Mouse (Mus musculus): ENCODE measurements around the gene Kansl1. TPM values are rescaled to one million over a fixed set of nuclear protein-coding genes. Genes with fewer than 3 reads are reported as not detected.

Gene Kansl1
- polyA plus RNA-seq, 1 experiment: 15.6 TPM

GRCm38 (mm10) chr11:104318940-104319781, 149.5 kb downstream of the Kansl1 start:
- Histone ChIP-seq H3K4me3 (peak overlapping the region; percentile 11), H3K79me2 (ENCODE audit: control insufficient read depth, insufficient read depth) (no peaks in the 10 kb centered on the region), H3K36me3 (ENCODE audit: control insufficient read depth, insufficient read depth) (no peaks in the 10 kb centered on the region), H3K27me3 (ENCODE audit: control insufficient read depth, insufficient read depth, insufficient read length) (no peaks in the 10 kb centered on the region), H3K4me2 (ENCODE audit: low read depth) (peak overlapping the region; percentile 97), H3ac (ENCODE audit: control insufficient read depth, insufficient read length) (no peak overlapping the region)
- no peak for TF ChIP-seq SRF (IDR thresholded peaks at IDR 0.05; ENCODE audit: control insufficient read depth, insufficient read length, low read depth)
- TF ChIP-seq MAX (IDR thresholded peaks at IDR 0.05; ENCODE audit: low read depth): no peak
- no peak for TF ChIP-seq POLR2AphosphoS2 (IDR thresholded peaks at IDR 0.05; ENCODE audit: insufficient read length, low read depth)
- peak in 2 of 3 experiments; percentile 4 to 72 for TF ChIP-seq MYOG (IDR thresholded peaks at IDR 0.05; ENCODE audit: control insufficient read depth in 1 of 3, insufficient read depth in 1 of 3, insufficient read length in 2 of 3, low read depth in 2 of 3)
- TF ChIP-seq POLR2A (IDR thresholded peaks at IDR 0.05; ENCODE audit: insufficient read length, low read depth): peak; percentile 18
- TF ChIP-seq MYOD1 (IDR thresholded peaks at IDR 0.05; ENCODE audit: control insufficient read depth in 1 of 3, insufficient read length in 2 of 3, low read depth in 2 of 3): peak in 2 of 3 experiments; percentile 51 to 74
- no peak for TF ChIP-seq TCF12 (IDR thresholded peaks at IDR 0.05; ENCODE audit: insufficient read depth, poor library complexity, severe bottlenecking)
- no peak for TF ChIP-seq TCF3 (IDR thresholded peaks at IDR 0.05; ENCODE audit: insufficient read length, low read depth)
- TF ChIP-seq REST (IDR thresholded peaks at IDR 0.05; ENCODE audit: insufficient read depth, insufficient read length): no peak
- no peak for TF ChIP-seq CEBPB (IDR thresholded peaks at IDR 0.05; ENCODE audit: insufficient read depth, poor library complexity, severe bottlenecking)
- TF ChIP-seq USF1 (IDR thresholded peaks at IDR 0.05; ENCODE audit: low read depth): peak; percentile 50
- TF ChIP-seq E2F4 (IDR thresholded peaks at IDR 0.05; ENCODE audit: insufficient read depth): no peak

GRCm38 (mm10) chr11:104317631-104318030, 151.0 kb downstream of the Kansl1 start:
- Histone ChIP-seq H3K4me2 (ENCODE audit: low read depth) (no peak overlapping the region), H3K4me3 (no peak overlapping the region), H3ac (ENCODE audit: control insufficient read depth, insufficient read length) (no peak overlapping the region), H3K36me3 (ENCODE audit: control insufficient read depth, insufficient read depth) (no peaks in the 10 kb centered on the region), H3K79me2 (ENCODE audit: control insufficient read depth, insufficient read depth) (no peaks in the 10 kb centered on the region), H3K27me3 (ENCODE audit: control insufficient read depth, insufficient read depth, insufficient read length) (no peaks in the 10 kb centered on the region)
- no peak for TF ChIP-seq CEBPB (IDR thresholded peaks at IDR 0.05; ENCODE audit: insufficient read depth, poor library complexity, severe bottlenecking)
- TF ChIP-seq REST (IDR thresholded peaks at IDR 0.05; ENCODE audit: insufficient read depth, insufficient read length): no peak
- no peak for TF ChIP-seq TCF3 (IDR thresholded peaks at IDR 0.05; ENCODE audit: insufficient read length, low read depth)
- no peak for TF ChIP-seq TCF12 (IDR thresholded peaks at IDR 0.05; ENCODE audit: insufficient read depth, poor library complexity, severe bottlenecking)
- no peak for TF ChIP-seq SRF (IDR thresholded peaks at IDR 0.05; ENCODE audit: control insufficient read depth, insufficient read length, low read depth)
- TF ChIP-seq USF1 (IDR thresholded peaks at IDR 0.05; ENCODE audit: low read depth): no peak
- TF ChIP-seq MAX (IDR thresholded peaks at IDR 0.05; ENCODE audit: low read depth): no peak
- TF ChIP-seq E2F4 (IDR thresholded peaks at IDR 0.05; ENCODE audit: insufficient read depth): no peak
- no peak for TF ChIP-seq POLR2AphosphoS2 (IDR thresholded peaks at IDR 0.05; ENCODE audit: insufficient read length, low read depth)
- no peak for TF ChIP-seq MYOG (IDR thresholded peaks at IDR 0.05; ENCODE audit: control insufficient read depth in 1 of 3, insufficient read depth in 1 of 3, insufficient read length in 2 of 3, low read depth in 2 of 3)
- TF ChIP-seq MYOD1 (IDR thresholded peaks at IDR 0.05; ENCODE audit: control insufficient read depth in 1 of 3, insufficient read length in 2 of 3, low read depth in 2 of 3): no peak
- TF ChIP-seq POLR2A (IDR thresholded peaks at IDR 0.05; ENCODE audit: insufficient read length, low read depth): no peak

DNA sequence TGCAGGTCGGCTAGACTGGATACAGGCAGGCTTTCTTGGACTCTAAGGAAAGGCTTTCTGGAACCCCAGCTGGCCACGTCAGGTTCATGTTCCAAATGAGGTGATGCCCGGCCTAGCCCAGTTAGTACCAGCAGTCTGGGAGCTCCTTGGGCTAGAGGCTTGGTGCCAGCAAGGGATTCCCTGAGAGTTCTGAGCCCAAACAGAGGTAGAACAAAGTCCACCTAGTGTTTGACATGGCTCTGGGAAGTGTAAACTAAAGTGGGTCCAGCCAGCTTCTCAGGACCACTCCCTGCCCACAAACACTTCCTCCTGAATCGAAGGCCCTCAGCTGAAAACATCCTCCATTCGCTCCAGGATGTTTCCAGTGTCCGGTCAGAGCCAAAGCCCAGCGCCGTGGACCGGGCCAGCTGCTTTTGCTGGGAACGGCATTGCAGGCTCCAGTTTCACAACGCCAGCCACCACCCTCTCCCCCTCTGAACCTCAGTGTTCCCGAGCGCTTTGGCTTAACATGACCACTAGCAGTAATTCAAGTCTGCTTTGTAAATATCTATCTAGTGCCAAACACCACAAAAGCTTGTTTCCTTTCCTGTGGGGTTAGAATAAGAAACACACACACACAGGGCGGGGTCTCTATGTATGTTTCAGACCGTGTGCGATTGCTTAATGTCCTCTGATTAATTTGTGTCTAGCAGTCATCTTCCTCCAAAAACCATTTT, 151.8 kb downstream of the Kansl1 start:
- Histone ChIP-seq H3K27me3 (ENCODE audit: control insufficient read depth, insufficient read depth, insufficient read length) (no peaks in the 10 kb centered on the region), H3ac (ENCODE audit: control insufficient read depth, insufficient read length) (no peak overlapping the region), H3K4me3 (no peak overlapping the region), H3K36me3 (ENCODE audit: control insufficient read depth, insufficient read depth) (no peaks in the 10 kb centered on the region), H3K4me2 (ENCODE audit: low read depth) (peak overlapping the region; percentile 60), H3K79me2 (ENCODE audit: control insufficient read depth, insufficient read depth) (no peaks in the 10 kb centered on the region)
- TF ChIP-seq MYOG (IDR thresholded peaks at IDR 0.05; ENCODE audit: control insufficient read depth in 1 of 3, insufficient read depth in 1 of 3, insufficient read length in 2 of 3, low read depth in 2 of 3) (peak in 1 of 3 experiments; percentile 72), CEBPB (IDR thresholded peaks at IDR 0.05; ENCODE audit: insufficient read depth, poor library complexity, severe bottlenecking) (peak; percentile 69), REST (IDR thresholded peaks at IDR 0.05; ENCODE audit: insufficient read depth, insufficient read length) (no peak), E2F4 (IDR thresholded peaks at IDR 0.05; ENCODE audit: insufficient read depth) (no peak), SRF (IDR thresholded peaks at IDR 0.05; ENCODE audit: control insufficient read depth, insufficient read length, low read depth) (no peak), MYOD1 (IDR thresholded peaks at IDR 0.05; ENCODE audit: control insufficient read depth in 1 of 3, insufficient read length in 2 of 3, low read depth in 2 of 3) (peak in 2 of 3 experiments; percentile 32 to 61), USF1 (IDR thresholded peaks at IDR 0.05; ENCODE audit: low read depth) (no peak), TCF12 (IDR thresholded peaks at IDR 0.05; ENCODE audit: insufficient read depth, poor library complexity, severe bottlenecking) (no peak), POLR2A (IDR thresholded peaks at IDR 0.05; ENCODE audit: insufficient read length, low read depth) (no peak), TCF3 (IDR thresholded peaks at IDR 0.05; ENCODE audit: insufficient read length, low read depth) (no peak)

DNA sequence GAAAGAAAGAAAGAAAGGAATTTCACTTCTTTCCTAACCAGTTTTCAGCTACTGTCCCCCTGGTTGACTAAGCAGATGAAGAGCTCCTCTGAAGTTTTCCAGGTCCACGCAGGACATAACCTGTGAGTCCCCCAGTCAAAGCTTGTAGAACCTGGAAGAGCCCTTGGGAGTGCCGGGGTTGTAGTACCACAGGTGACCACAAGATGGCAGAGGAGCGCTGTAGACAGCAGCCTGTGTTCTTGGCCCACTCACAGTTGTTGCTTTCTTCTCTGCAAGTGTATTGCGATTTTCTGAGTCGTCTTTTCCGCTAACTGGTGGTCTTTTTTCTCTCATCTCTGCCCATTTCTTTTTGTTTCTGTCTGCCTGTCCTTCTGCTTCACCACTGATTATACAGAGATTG, 153.0 kb downstream of the Kansl1 start:
- H3ac ChIP-seq (ENCODE audit: control insufficient read depth, insufficient read length): no peak overlapping the region
- no peaks in the 10 kb centered on the region for H3K79me2 ChIP-seq (ENCODE audit: control insufficient read depth, insufficient read depth)
- H3K36me3 ChIP-seq (ENCODE audit: control insufficient read depth, insufficient read depth): no peaks in the 10 kb centered on the region
- TF ChIP-seq POLR2AphosphoS2 (IDR thresholded peaks at IDR 0.05; ENCODE audit: insufficient read length, low read depth) (no peak), POLR2A (IDR thresholded peaks at IDR 0.05; ENCODE audit: insufficient read length, low read depth) (no peak), CEBPB (IDR thresholded peaks at IDR 0.05; ENCODE audit: insufficient read depth, poor library complexity, severe bottlenecking) (no peak), TCF12 (IDR thresholded peaks at IDR 0.05; ENCODE audit: insufficient read depth, poor library complexity, severe bottlenecking) (no peak), TCF3 (IDR thresholded peaks at IDR 0.05; ENCODE audit: insufficient read length, low read depth) (no peak), MYOG (IDR thresholded peaks at IDR 0.05; ENCODE audit: control insufficient read depth in 1 of 3, insufficient read depth in 1 of 3, insufficient read length in 2 of 3, low read depth in 2 of 3) (no peak), MYOD1 (IDR thresholded peaks at IDR 0.05; ENCODE audit: control insufficient read depth in 1 of 3, insufficient read length in 2 of 3, low read depth in 2 of 3) (no peak), MAX (IDR thresholded peaks at IDR 0.05; ENCODE audit: low read depth) (no peak), USF1 (IDR thresholded peaks at IDR 0.05; ENCODE audit: low read depth) (no peak), E2F4 (IDR thresholded peaks at IDR 0.05; ENCODE audit: insufficient read depth) (no peak), SRF (IDR thresholded peaks at IDR 0.05; ENCODE audit: control insufficient read depth, insufficient read length, low read depth) (no peak), REST (IDR thresholded peaks at IDR 0.05; ENCODE audit: insufficient read depth, insufficient read length) (no peak)
- no peaks in the 10 kb centered on the region for H3K27me3 ChIP-seq (ENCODE audit: control insufficient read depth, insufficient read depth, insufficient read length)
- H3K4me3 ChIP-seq: no peak overlapping the region
- no peak overlapping the region for H3K4me2 ChIP-seq (ENCODE audit: low read depth)
